Mouse (Mus musculus): ENCODE measurements around the gene Rimklb. TPM values are rescaled to one million over a fixed set of nuclear protein-coding genes. Genes with fewer than 3 reads are reported as not detected.
"Not testable (repeated sequence)": the region's sequence is repeated elsewhere in the genome, so short reads cannot be mapped to it uniquely, and the experiment has no call there.

Gene Rimklb
- polyA plus RNA-seq (2012; ENCODE audit: insufficient read depth, insufficient read length, low replicate concordance, missing spikeins) = not detected in 2 replicates

DNA sequence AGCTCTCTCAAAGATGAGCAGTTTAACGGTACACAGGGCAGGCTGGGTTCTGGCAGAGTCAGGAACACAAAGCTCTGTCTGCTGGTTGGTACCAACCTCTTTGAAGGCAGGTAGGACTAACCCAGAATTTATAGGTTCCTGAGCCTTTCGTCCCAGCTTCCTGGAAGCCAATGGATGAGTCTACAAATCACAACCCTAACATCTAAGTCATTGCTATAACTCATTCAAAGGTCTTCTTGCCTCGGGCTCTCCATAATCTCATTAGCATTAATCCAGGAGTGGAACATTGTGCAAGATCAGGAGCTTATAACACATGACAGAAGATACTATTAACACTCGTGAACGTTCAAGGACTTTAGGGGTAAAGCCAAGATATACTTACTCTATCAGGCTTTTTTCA, at the start of gene Rimklb:
Rimklb (minus strand) TSS at position 101 of the 400 bp plus-strand sequence.
- no peaks in the 10 kb centered on the region for H3K4me1 ChIP-seq (ENCODE audit: control insufficient read depth, insufficient read depth, low read length)
- H3K27ac ChIP-seq (ENCODE audit: insufficient read depth, low read depth, low read length) = no peak within 1 kb of the TSS
- TF ChIP-seq POLR2A (IDR thresholded peaks at IDR 0.05; ENCODE audit: insufficient read depth, low read depth, low read length) (no peak), CTCF (IDR thresholded peaks at IDR 0.05; ENCODE audit: insufficient read depth, low read depth, low read length) (no peak)
- 73% methylated on average over 5 of the region's 5 CpGs for WGBS
- H3K4me3 ChIP-seq (ENCODE audit: insufficient read depth, low read depth, low read length) = no peak within 1 kb of the TSS

- 72% methylated on average over 10 of the region's 10 CpGs for WGBS
- Histone ChIP-seq H3K27ac (ENCODE audit: insufficient read depth, low read depth, low read length) (no peak overlapping the region), H3K4me3 (ENCODE audit: insufficient read depth, low read depth, low read length) (no peak overlapping the region), H3K4me1 (ENCODE audit: control insufficient read depth, insufficient read depth, low read length) (no peaks in the 10 kb centered on the region)
- no peak for TF ChIP-seq CTCF (IDR thresholded peaks at IDR 0.05; ENCODE audit: insufficient read depth, low read depth, low read length)
- no peak for TF ChIP-seq POLR2A (IDR thresholded peaks at IDR 0.05; ENCODE audit: insufficient read depth, low read depth, low read length)
Observed at GRCm38 (mm10) chr6:122545948-122546347, 47.4 kb upstream of the Rimklb start.

DNA sequence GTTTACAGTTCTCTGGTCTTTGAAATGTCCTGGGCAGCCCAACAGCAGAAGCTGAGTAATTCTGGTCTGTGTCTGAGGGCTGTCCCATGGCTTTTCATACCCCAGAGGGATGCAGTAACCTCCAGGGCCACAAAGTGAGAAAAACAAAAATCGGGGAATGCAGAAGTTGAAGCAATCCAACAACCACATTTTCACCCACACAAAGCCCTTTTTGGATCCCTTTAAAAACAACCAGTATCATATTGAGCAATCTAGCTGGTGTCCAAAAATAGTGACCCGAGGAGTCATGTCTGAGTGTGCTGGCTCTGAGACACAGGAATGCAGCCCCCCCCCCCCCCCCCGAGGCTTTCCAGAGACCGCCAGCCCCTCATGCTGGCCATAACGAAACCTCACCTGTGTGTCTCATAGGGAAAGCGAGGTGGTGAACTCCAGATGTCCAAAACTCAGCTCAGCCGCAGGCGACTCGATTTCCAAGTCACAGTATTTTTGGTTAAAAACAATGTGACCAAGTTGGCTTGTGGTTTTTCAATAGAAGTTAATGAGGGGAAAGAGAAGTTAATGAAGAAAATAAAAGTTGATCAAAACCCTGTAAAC, 46.8 kb upstream of the Rimklb start:
- Histone ChIP-seq H3K4me3 (ENCODE audit: insufficient read depth, low read depth, low read length) (no peak overlapping the region), H3K4me1 (ENCODE audit: control insufficient read depth, insufficient read depth, low read length) (no peaks in the 10 kb centered on the region), H3K27ac (ENCODE audit: insufficient read depth, low read depth, low read length) (no peak overlapping the region)
- TF ChIP-seq POLR2A (IDR thresholded peaks at IDR 0.05; ENCODE audit: insufficient read depth, low read depth, low read length) (no peak), CTCF (IDR thresholded peaks at IDR 0.05; ENCODE audit: insufficient read depth, low read depth, low read length) (no peak)
- 72% methylated on average over 9 of the region's 9 CpGs for WGBS

DNA sequence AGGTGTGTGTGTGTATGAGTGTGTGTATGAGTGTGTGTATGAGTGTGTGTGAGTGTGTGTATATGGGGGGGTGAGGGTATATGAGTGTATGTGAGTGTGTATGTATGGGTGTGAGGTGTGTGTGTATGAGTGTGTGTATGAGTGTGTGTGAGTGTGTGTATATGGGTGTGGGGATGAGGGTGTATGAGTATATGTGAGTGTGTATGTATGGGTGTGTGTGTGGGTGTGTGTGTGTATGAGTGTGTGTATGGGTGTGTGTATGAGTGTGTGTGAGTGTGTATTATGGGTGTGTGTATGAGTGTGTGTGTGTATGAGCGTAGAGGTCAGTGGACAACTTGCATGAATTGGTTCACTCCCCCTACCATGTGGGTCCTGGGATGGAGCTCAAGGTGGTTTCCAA, 46.1 kb upstream of the Rimklb start:
- 100% methylated on average over 1 of the region's 1 CpGs for WGBS

GRCm38 (mm10) chr6:122543574-122543973, 45.0 kb upstream of the Rimklb start:
- Histone ChIP-seq H3K27ac (ENCODE audit: insufficient read depth, low read depth, low read length) (no peak overlapping the region), H3K4me3 (ENCODE audit: insufficient read depth, low read depth, low read length) (no peak overlapping the region), H3K4me1 (ENCODE audit: control insufficient read depth, insufficient read depth, low read length) (no peaks in the 10 kb centered on the region)
- TF ChIP-seq POLR2A (IDR thresholded peaks at IDR 0.05; ENCODE audit: insufficient read depth, low read depth, low read length) = no peak
- no peak for TF ChIP-seq CTCF (IDR thresholded peaks at IDR 0.05; ENCODE audit: insufficient read depth, low read depth, low read length)
- 90% methylated on average over 5 of the region's 5 CpGs for WGBS

More for the DNA sequence above, 46.1 kb upstream of the Rimklb start:
- TF ChIP-seq CTCF (IDR thresholded peaks at IDR 0.05; ENCODE audit: insufficient read depth, low read depth, low read length) = no peak
- no peak for TF ChIP-seq POLR2A (IDR thresholded peaks at IDR 0.05; ENCODE audit: insufficient read depth, low read depth, low read length)
- Histone ChIP-seq H3K27ac (ENCODE audit: insufficient read depth, low read depth, low read length) (no peak overlapping the region), H3K4me1 (ENCODE audit: control insufficient read depth, insufficient read depth, low read length) (no peaks in the 10 kb centered on the region), H3K4me3 (ENCODE audit: insufficient read depth, low read depth, low read length) (no peak overlapping the region)

GRCm38 (mm10) chr6:122542459-122542858, 43.9 kb upstream of the Rimklb start:
- not testable (repeated sequence) for H3K27ac ChIP-seq (ENCODE audit: insufficient read depth, low read depth, low read length); H3K4me3 ChIP-seq (ENCODE audit: insufficient read depth, low read depth, low read length); H3K4me1 ChIP-seq (ENCODE audit: control insufficient read depth, insufficient read depth, low read length)
- WGBS = 76% methylated on average over 5 of the region's 5 CpGs

GRCm38 (mm10) chr6:122539564-122539963, 41.0 kb upstream of the Rimklb start:
- no peak for TF ChIP-seq CTCF (IDR thresholded peaks at IDR 0.05; ENCODE audit: insufficient read depth, low read depth, low read length)
- no peak for TF ChIP-seq POLR2A (IDR thresholded peaks at IDR 0.05; ENCODE audit: insufficient read depth, low read depth, low read length)
- H3K4me1 ChIP-seq (ENCODE audit: control insufficient read depth, insufficient read depth, low read length) = no peaks in the 10 kb centered on the region
- no peak overlapping the region for H3K27ac ChIP-seq (ENCODE audit: insufficient read depth, low read depth, low read length)
- H3K4me3 ChIP-seq (ENCODE audit: insufficient read depth, low read depth, low read length) = no peak overlapping the region
- WGBS = 84% methylated on average over 9 of the region's 9 CpGs

DNA sequence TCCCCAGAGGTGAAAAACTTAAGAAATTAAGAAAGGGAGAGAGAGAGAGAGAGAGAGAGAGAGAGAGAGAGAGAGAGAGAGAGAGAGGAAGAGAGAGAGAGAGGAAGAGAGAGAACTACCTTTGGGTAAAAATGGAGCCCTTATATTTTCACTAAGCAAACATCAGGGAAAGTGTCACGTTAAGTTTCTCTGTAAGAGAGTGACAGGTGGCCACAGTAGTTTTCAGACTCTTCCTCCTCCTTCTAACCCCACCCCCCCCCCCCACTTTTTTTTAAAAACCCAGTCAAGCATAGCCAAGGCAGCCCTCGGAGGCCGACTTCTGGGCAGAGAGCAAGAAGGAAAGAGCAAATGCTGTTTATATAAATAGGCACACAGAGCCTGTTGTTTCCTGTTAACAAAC, 35.5 kb upstream of the Rimklb start:
- Histone ChIP-seq H3K4me1 (ENCODE audit: control insufficient read depth, insufficient read depth, low read length) (no peaks in the 10 kb centered on the region), H3K27ac (ENCODE audit: insufficient read depth, low read depth, low read length) (no peak overlapping the region), H3K4me3 (ENCODE audit: insufficient read depth, low read depth, low read length) (no peak overlapping the region)
- TF ChIP-seq CTCF (IDR thresholded peaks at IDR 0.05; ENCODE audit: insufficient read depth, low read depth, low read length) (no peak), POLR2A (IDR thresholded peaks at IDR 0.05; ENCODE audit: insufficient read depth, low read depth, low read length) (no peak)
- WGBS = 65% methylated on average over 3 of the region's 3 CpGs

- WGBS = 16% methylated on average over 4 of the region's 4 CpGs
- Histone ChIP-seq H3K4me1 (ENCODE audit: control insufficient read depth, insufficient read depth, low read length) (no peaks in the 10 kb centered on the region), H3K27ac (ENCODE audit: insufficient read depth, low read depth, low read length) (no peak overlapping the region), H3K4me3 (ENCODE audit: insufficient read depth, low read depth, low read length) (no peak overlapping the region)
- no peak for TF ChIP-seq POLR2A (IDR thresholded peaks at IDR 0.05; ENCODE audit: insufficient read depth, low read depth, low read length)
- no peak for TF ChIP-seq CTCF (IDR thresholded peaks at IDR 0.05; ENCODE audit: insufficient read depth, low read depth, low read length)
Observed at GRCm38 (mm10) chr6:122532883-122533302, 34.3 kb upstream of the Rimklb start.
